Mouse (Mus musculus): ENCODE measurements around the gene 1700067K01Rik. TPM values are rescaled to one million over a fixed set of nuclear protein-coding genes. Genes with fewer than 3 reads are reported as not detected.

1700067K01Rik gene
- total RNA-seq, 2 experiments from 2014 or later = 0.33 to 0.35 TPM

- DNase-seq = no peak
These were observed 51.9 kb downstream of the 1700067K01Rik start for GRCm38 (mm10) chr8:84053229-84053628.

Small RNA genes lying within 50 kb of the gene (microRNA-seq; reads per million reads assigned to microRNA genes)
- 6.4 to 6.6 reads per million in 2 experiments for gene Mir1199 (ENCODE audit: borderline replicate concordance in 2 of 2)
- 4.8 to 5.9 reads per million in 2 experiments for gene Mir8111 (ENCODE audit: borderline replicate concordance in 2 of 2)

Other genes starting within 250 kb of the 1700067K01Rik start
- 10 to 100 TPM; 23.7 to 26.0 TPM for gene Adgrl1, start 101.4 kb upstream of the 1700067K01Rik start, total RNA-seq (2021)
- gene Gm10644, start 46.3 kb upstream of the 1700067K01Rik start, total RNA-seq (2021) = under 1 TPM; 0.24 to 0.26 TPM
- under 1 TPM; 0.54 to 0.96 TPM for gene Asf1b, start 46.0 kb upstream of the 1700067K01Rik start, total RNA-seq (2021)
- gene Prkaca, start 28.5 kb upstream of the 1700067K01Rik start, total RNA-seq (2021) = 100 to 1,000 TPM; 163 to 177 TPM
- 10 to 100 TPM; 15.6 to 16.7 TPM for gene Samd1, start 3.8 kb upstream of the 1700067K01Rik start, total RNA-seq (2021)
- 1 to 10 TPM; 3.3 to 5.9 TPM for gene 2210011C24Rik, start 10.7 kb downstream of the 1700067K01Rik start, total RNA-seq (2021)
- gene Palm3, start 20.0 kb downstream of the 1700067K01Rik start, total RNA-seq (2021) = under 1 TPM; 0.26 to 0.32 TPM
- 1 to 10 TPM in 1 of 2 experiments, under 1 TPM in 1; 0.69 to 1.2 TPM for gene Il27ra, start 41.1 kb downstream of the 1700067K01Rik start, total RNA-seq (2021)
- not detected for gene Rln3, start 43.5 kb downstream of the 1700067K01Rik start, total RNA-seq (2021)
- gene Gm10643, start 63.6 kb downstream of the 1700067K01Rik start, total RNA-seq (2021) = 1 to 10 TPM; 1.3 to 1.6 TPM
- 1 to 10 TPM; 3.6 to 4.4 TPM for gene Rfx1, start 65.3 kb downstream of the 1700067K01Rik start, total RNA-seq (2021)
- 1 to 10 TPM; 3.9 to 5.3 TPM for gene Dcaf15, start 103.3 kb downstream of the 1700067K01Rik start, total RNA-seq (2021)
- gene Podnl1, start 124.5 kb downstream of the 1700067K01Rik start, total RNA-seq (2021) = not detected
- gene Cc2d1a, start 146.4 kb downstream of the 1700067K01Rik start, total RNA-seq (2021) = 10 to 100 TPM; 13.7 to 13.8 TPM
- gene 4930432K21Rik, start 146.5 kb downstream of the 1700067K01Rik start, total RNA-seq (2021) = not detected
- not detected for gene Nanos3, start 183.7 kb downstream of the 1700067K01Rik start, total RNA-seq (2021)
- 1 to 10 TPM; 6.2 to 6.3 TPM for gene Zswim4, start 235.6 kb downstream of the 1700067K01Rik start, total RNA-seq (2021)
- gene D8Ertd738e, start 248.2 kb downstream of the 1700067K01Rik start, total RNA-seq (2021) = 100 to 1,000 TPM; 174 to 185 TPM